Mouse (Mus musculus) embryonic facial prominence, embryonic 14.5 days (tissue): ENCODE data around the gene Pax8. TPM values are rescaled to one million over a fixed set of nuclear protein-coding genes. Genes with fewer than 3 reads are reported as not detected.

Experiments
- ATAC-seq: fragments of 200-750 bp; cut with Nextera tagmentation; 2 replicates; pipeline ENCODE4 v1.8.0; 2017; ENCODE audit warnings: low read depth, moderate number of reproducible peaks, moderate TSS enrichment
- DNase-seq: peaks from one replicate; pipeline ENCODE4 v3.0.0-alpha.2; 2015; ENCODE audit warnings: low spot score
- H3K27ac ChIP-seq: fragments of 300-500 bp; sonication (generic); replicated peaks from 2 replicates; pipeline ENCODE4 v1.5.1; 2014; ENCODE audit warnings: low read depth, mild to moderate bottlenecking, low read length, moderate library complexity
- H3K27me3 ChIP-seq: fragments of 300-500 bp; sonication (generic); replicated peaks from 2 replicates; pipeline ENCODE4 v1.6.1; 2014; ENCODE audit warnings: low read length; ENCODE audit not compliant: control insufficient read depth, insufficient read depth
- H3K36me3 ChIP-seq: fragments of 300-500 bp; sonication (generic); 2 replicates; pipeline ENCODE4 v1.6.1; 2014; ENCODE audit warnings: low read length, mixed read lengths; ENCODE audit not compliant: control insufficient read depth, insufficient read depth
- H3K4me1 ChIP-seq: fragments of 300-500 bp; sonication (generic); 2 replicates; pipeline ENCODE4 v1.6.1; 2014; ENCODE audit warnings: antibody characterized with exemption, low read length; ENCODE audit not compliant: control insufficient read depth, insufficient read depth
- H3K4me2 ChIP-seq: fragments of 300-500 bp; sonication (generic); 2 replicates; pipeline ENCODE4 v1.6.1; 2014; ENCODE audit warnings: low read depth, mild to moderate bottlenecking, low read length, moderate library complexity, mixed read lengths
- H3K4me3 ChIP-seq: fragments of 300-500 bp; sonication (generic); 2 replicates; pipeline ENCODE4 v1.5.1; 2014; ENCODE audit warnings: low read depth, mild to moderate bottlenecking, low read length
- H3K9ac ChIP-seq: fragments of 300-500 bp; sonication (generic); 2 replicates; pipeline ENCODE4 v1.6.1; 2014; ENCODE audit warnings: low read depth, mild to moderate bottlenecking, low read length, moderate library complexity, mixed read lengths
- H3K9me3 ChIP-seq: fragments of 300-500 bp; sonication (generic); 2 replicates; pipeline ENCODE4 v1.6.1; 2016; ENCODE audit warnings: low read length; ENCODE audit not compliant: control insufficient read depth
- WGBS: fragments of 180-500 bp; shearing (Covaris S2); extraction: QIAGEN DNeasy Blood & Tissue Kit; methylation state at CpG from one replicate; pipeline ENCODE4 v1.1.7; 2014; 5-methylcytosine and 5-hydroxymethylcytosine counted together
- polyA plus RNA-seq: library from polyadenylated mRNA; unstranded; fragments of >200 nt; fragmentation: Nextera tagmentation; extraction: Ambion mirVana; gene quantifications from 2 replicates; pipeline ENCODE4 v1.2.1, GENCODE M21; 2014

Gene Pax8
- polyA plus RNA-seq, 1 experiment from 2014 or later, result 0.97 TPM

DNA sequence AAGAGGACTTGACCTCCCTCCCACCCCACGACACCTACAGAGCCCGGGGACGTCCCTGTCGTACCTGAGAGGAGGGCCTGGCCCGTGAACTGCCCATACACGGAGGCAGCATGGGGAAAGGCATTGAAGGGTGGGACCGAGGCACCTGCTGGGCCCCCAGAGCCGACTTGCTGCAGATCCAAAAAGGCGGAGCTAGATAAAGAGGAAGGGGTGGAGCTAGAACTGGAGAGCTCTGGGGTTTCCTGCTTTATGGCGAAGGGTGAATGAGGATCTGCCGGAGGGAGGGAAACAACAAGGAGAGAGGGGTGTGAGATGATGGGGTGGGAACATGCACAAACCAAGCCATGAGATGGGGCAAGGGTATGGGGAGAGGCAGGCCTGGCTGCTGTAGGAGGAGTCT, 39.7 kb downstream of the Pax8 start:
- no peaks in the 10 kb centered on the region for H3K36me3 ChIP-seq
- 81% methylated on average over 11 of the region's 11 CpGs for WGBS
- H3K4me3 ChIP-seq, result no peak overlapping the region

DNA sequence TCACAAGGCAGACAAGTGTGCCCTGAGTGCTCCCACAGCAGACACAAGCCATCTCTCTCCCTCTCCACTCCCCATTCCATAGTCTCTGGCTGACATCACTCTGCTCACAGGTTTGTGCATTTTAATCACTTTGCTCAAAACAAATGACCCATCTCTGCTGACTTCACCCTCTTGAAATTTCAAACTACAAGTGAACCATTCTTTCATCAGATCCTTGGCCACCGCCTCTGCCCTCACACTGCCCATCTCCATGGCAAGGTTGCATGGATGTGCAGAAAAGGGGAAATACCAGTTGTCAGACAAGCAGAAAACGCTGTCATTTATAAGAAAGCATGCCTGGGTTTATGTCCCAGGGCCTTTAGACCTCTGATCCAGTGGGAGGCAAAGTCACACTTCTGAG, 40.7 kb downstream of the Pax8 start:
- no peaks in the 10 kb centered on the region for H3K9me3 ChIP-seq
- no peaks in the 10 kb centered on the region for H3K4me1 ChIP-seq
- DNase-seq (no peak), ATAC-seq (no peak)
- H3K4me2 ChIP-seq, result no peak overlapping the region
- no peak overlapping the region for H3K4me3 ChIP-seq
- WGBS, result 75% methylated on average over 2 of the region's 2 CpGs
- H3K36me3 ChIP-seq, result no peaks in the 10 kb centered on the region
- H3K9ac ChIP-seq, result no peak overlapping the region
- H3K27me3 ChIP-seq, result no peaks in the 10 kb centered on the region
- H3K27ac ChIP-seq, result no peak overlapping the region

More for the DNA sequence above, 39.7 kb downstream of the Pax8 start:
- Histone ChIP-seq H3K27ac (no peak overlapping the region), H3K4me2 (no peak overlapping the region), H3K27me3 (no peaks in the 10 kb centered on the region), H3K9me3 (no peaks in the 10 kb centered on the region), H3K9ac (no peak overlapping the region), H3K4me1 (no peaks in the 10 kb centered on the region)
- ATAC-seq (no peak), DNase-seq (no peak)

DNA sequence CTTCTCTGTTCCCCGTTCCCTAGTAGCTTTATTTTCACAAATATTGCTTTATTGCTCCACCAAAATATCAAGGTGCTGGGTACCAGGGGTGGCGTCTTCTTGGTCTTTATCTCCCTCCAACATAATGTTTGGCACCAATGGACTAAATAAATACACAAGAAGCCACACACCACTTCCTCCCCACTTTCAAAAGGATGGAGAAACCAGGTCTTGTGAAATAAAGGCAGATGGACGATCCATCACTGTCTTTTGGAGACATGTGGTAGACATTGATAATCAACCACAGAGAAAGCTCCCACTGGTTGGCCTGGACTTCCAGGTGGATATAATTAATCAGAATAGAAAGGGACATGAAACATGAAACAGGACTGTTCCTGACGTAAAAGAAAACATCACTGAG, 45.6 kb downstream of the Pax8 start:
- 67% methylated on average over 4 of the region's 4 CpGs for WGBS
- DNase-seq (no peak), ATAC-seq (no peak)
- Histone ChIP-seq H3K27me3 (no peaks in the 10 kb centered on the region), H3K9me3 (no peaks in the 10 kb centered on the region), H3K4me2 (no peak overlapping the region), H3K9ac (no peak overlapping the region), H3K4me1 (no peaks in the 10 kb centered on the region), H3K27ac (no peak overlapping the region), H3K4me3 (no peak overlapping the region), H3K36me3 (no peaks in the 10 kb centered on the region)

DNA sequence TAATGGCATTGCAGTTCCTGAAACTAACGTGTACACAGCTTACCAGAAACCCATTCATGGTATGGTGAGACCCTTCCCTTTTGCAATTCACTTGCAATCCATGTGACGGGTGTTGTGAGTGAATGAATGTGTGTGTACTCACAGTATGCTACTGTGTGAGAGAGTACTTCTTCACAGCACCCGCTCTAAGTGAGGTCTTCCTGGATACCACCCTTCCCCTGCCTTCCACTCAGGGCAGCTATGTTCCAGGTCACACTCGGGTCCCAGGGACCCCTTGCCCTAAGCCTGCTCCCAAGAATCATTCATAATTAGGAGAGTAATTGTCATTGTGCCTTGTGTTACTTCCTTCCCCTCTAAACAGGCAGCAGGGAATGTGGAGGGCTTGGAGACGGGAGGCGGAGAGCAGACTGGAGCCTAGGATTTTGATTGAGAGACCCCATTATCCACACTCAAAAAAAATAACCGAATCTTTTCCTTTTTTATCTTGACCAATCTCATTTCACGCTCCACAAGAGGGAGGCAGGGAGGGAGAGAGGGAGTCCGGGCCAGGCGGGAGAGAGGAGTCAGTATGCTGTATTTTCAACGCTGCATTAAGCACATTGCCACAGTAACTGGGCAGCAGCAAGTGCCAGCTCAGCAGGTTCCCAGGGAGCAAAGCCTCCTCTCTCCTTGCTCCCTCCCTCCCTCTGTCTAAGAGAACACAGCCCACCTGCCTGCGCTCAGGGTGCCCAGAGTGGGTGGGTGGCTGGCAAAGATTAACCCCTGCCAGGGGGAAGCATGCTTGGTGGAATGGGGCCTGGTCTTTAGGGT, 47.3 kb downstream of the Pax8 start:
- no peak overlapping the region for H3K4me2 ChIP-seq
- H3K4me3 ChIP-seq, result no peak overlapping the region
- H3K27ac ChIP-seq, result no peak overlapping the region
- no peaks in the 10 kb centered on the region for H3K36me3 ChIP-seq
- DNase-seq, result no peak
- no peak overlapping the region for H3K9ac ChIP-seq
- WGBS, result 38% methylated on average over 11 of the region's 12 CpGs
- no peaks in the 10 kb centered on the region for H3K9me3 ChIP-seq
- H3K4me1 ChIP-seq, result no peaks in the 10 kb centered on the region
- H3K27me3 ChIP-seq, result no peaks in the 10 kb centered on the region
- ATAC-seq, result peak; percentile 75

DNA sequence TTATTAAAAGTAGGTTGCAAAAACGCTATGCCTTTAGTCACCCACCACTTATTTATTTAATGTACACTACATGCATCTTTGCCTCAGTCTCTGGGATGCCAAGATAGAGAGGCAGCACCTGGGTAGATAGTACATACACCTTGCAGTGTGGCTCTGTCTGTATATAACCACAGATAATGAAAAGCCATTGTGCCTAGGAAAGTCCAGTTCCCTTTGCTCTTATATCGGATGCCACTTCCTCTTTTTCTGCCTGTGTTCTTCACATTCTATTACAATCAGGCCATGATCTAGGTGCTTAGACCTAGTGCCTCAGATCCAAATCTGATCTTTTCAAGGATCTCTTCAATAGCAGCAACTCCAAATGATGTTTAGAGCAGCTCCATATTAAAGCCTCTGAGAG, 49.8 kb downstream of the Pax8 start:
- no peak overlapping the region for H3K9ac ChIP-seq
- no peak for DNase-seq
- H3K27me3 ChIP-seq, result no peaks in the 10 kb centered on the region
- H3K4me1 ChIP-seq, result no peaks in the 10 kb centered on the region
- no peak overlapping the region for H3K27ac ChIP-seq
- no peaks in the 10 kb centered on the region for H3K36me3 ChIP-seq
- ATAC-seq, result no peak
- no peak overlapping the region for H3K4me3 ChIP-seq
- WGBS, result 83% methylated on average over 2 of the region's 2 CpGs
- no peak overlapping the region for H3K4me2 ChIP-seq
- H3K9me3 ChIP-seq, result no peaks in the 10 kb centered on the region

DNA sequence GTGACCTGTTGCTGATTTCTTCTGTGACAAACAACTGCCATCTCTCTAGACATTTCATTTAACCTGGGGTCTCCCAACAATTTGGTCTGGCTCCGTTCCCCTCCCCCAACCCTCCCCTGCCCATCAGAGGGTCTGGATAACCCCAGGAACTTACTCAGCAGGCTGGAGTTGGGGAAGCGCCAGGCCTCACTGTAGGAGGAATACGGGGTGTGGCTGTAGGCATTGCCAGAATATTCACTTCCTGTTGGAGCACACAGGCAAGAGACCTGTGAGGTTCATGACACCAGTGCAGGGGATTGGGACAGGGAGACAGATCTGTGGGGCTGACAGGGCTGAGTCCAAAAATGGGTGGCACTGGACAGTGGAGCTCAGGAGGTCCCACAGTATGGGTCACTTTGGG, 52.6 kb downstream of the Pax8 start:
- no peaks in the 10 kb centered on the region for H3K9me3 ChIP-seq
- ATAC-seq, result no peak
- no peaks in the 10 kb centered on the region for H3K4me1 ChIP-seq
- no peaks in the 10 kb centered on the region for H3K36me3 ChIP-seq
- H3K4me3 ChIP-seq, result no peak overlapping the region
- WGBS, result 73% methylated on average over 3 of the region's 3 CpGs
- no peak overlapping the region for H3K9ac ChIP-seq
- H3K27me3 ChIP-seq, result no peaks in the 10 kb centered on the region
- no peak overlapping the region for H3K27ac ChIP-seq
- H3K4me2 ChIP-seq, result no peak overlapping the region
- DNase-seq, result no peak

DNA sequence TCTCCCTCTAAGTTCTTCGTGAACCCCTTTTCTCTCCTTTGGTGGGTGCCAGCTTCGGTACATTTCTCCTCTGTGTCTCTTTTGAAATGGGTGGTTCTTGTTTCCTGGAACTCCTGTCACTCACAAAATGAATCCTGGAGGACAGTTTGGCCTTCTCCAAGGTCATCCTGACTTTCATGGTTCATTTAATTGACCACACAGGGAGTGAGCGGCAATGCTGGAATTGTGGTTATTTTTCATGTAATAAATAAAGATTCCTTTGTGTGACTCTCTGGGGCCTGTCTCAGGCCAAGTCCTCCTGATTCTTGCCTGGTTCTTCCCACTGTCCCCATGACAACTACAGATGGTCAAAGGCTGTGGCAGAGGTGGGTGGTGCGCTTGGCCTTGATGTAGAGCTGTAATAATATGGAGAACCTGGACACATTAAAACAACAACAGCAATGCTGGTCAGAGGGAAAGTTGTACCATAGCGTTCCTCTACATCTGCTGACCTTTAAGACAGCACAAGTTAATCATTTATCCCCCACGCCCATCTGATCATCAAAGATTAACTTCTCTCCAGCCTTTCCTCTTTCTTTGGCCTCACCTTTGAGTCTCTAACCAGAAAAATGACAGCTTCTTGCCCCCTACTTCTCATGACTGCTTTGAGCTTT, 54.1 kb downstream of the Pax8 start:
- Histone ChIP-seq H3K4me2 (no peak overlapping the region), H3K9me3 (no peaks in the 10 kb centered on the region), H3K36me3 (no peaks in the 10 kb centered on the region), H3K4me3 (no peak overlapping the region), H3K27me3 (no peaks in the 10 kb centered on the region), H3K9ac (no peak overlapping the region), H3K4me1 (peaks cover 6% of the 10 kb centered on the region), H3K27ac (no peak overlapping the region)
- DNase-seq, result no peak
- 94% methylated on average over 6 of the region's 6 CpGs for WGBS
- no peak for ATAC-seq

DNA sequence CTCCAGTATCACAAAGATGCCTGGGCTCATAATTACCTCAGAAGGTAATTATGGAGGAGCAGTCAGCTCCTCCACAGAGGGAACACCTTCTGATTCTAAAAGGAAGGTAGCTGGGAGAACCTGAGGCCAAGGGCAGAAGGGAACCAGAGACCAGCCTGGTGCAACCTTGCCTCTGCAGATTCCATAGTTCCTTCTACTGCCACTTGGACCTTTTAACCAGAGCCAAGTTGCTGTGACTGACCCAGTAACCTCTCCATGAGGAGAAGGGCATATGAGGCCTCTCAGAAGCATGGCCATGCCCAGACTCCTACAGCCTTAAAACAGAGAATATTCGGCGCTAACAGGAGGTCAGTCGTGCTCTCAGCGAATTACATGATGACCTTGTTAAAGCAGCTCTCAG, 57.8 kb downstream of the Pax8 start:
- Histone ChIP-seq H3K4me1 (peaks cover 7% of the 10 kb centered on the region), H3K4me2 (no peak overlapping the region), H3K27me3 (no peaks in the 10 kb centered on the region)

DNA sequence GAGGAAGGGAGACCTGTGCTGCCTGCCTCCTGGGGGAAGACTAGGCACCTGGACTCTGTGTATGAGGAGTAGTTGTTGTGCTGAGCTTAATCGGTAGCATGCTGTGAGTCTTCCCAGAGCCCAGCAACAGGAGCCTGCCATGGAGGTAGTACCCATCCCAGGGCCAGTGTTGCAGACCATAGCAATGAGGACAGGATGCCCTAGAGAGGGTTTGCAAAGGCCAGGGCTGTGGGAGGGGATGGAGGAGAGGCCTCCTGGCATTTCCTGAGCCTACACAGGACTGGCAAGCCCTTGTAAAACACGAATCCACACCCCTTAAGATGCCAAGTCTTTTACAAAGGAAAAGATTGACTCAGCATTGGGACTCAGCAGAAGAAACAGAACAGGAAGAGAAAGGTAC, 58.3 kb downstream of the Pax8 start:
- Histone ChIP-seq H3K4me2 (0 out of 2 replicates have a peak overlapping the region, but pooled peaks have one; percentile 4), H3K27me3 (no peaks in the 10 kb centered on the region), H3K4me1 (peaks cover 7% of the 10 kb centered on the region), H3K4me3 (no peak overlapping the region), H3K9ac (no peak overlapping the region), H3K27ac (no peak overlapping the region), H3K36me3 (no peaks in the 10 kb centered on the region), H3K9me3 (no peaks in the 10 kb centered on the region)
- WGBS, result 16% methylated on average over 2 of the region's 2 CpGs
- no peak for DNase-seq
- peak; percentile 6; the same call in 1 of the 2 replicates for ATAC-seq

More for the DNA sequence above, 57.8 kb downstream of the Pax8 start:
- Histone ChIP-seq H3K4me3 (no peak overlapping the region), H3K9ac (no peak overlapping the region), H3K27ac (no peak overlapping the region), H3K36me3 (no peaks in the 10 kb centered on the region), H3K9me3 (no peaks in the 10 kb centered on the region)
- WGBS, result 90% methylated on average over 4 of the region's 4 CpGs
- ATAC-seq (no peak), DNase-seq (no peak)
